Mouse (Mus musculus): ENCODE measurements at regions not wholly inside any gene's neighbourhood (a gene's known extent, or its start where the extent isn't known, plus 50 kb on each side); places are given as distances from the start of the nearest gene placed in this dataset.

DNA sequence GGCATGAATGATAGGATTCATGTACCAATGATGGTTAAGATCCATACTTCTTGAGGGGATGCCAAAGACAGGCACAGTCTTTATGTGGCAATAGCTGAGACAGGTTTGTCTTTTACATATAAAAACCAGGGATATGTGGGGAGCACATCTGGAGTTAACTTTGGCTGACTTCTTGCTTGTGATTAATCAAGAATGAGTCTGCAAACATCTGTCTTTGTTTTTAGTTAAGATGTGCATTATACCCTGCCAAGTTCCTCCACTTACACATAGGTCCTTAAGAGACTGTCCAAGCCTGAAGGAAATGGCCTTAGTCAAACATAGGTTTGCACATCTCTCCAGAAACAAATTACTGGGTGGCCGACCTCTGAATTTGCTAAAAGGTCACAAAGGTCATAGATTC lies 91.8 kb downstream of the Trim52 start:
- TF ChIP-seq POLR2A (IDR thresholded peaks at IDR 0.05; ENCODE audit: borderline replicate concordance, extremely low read depth, low read depth, low read length) (no peak), CTCF (IDR thresholded peaks at IDR 0.05; ENCODE audit: insufficient read depth, low read length) (no peak)

Measured in lung, adult 2 months (tissue).